Mouse (Mus musculus): ENCODE measurements around the gene Tpst1. TPM values are rescaled to one million over a fixed set of nuclear protein-coding genes. Genes with fewer than 3 reads are reported as not detected.

Tpst1 gene
- polyA plus RNA-seq, 1 experiment from 2014 or later: 58.1 TPM

DNA sequence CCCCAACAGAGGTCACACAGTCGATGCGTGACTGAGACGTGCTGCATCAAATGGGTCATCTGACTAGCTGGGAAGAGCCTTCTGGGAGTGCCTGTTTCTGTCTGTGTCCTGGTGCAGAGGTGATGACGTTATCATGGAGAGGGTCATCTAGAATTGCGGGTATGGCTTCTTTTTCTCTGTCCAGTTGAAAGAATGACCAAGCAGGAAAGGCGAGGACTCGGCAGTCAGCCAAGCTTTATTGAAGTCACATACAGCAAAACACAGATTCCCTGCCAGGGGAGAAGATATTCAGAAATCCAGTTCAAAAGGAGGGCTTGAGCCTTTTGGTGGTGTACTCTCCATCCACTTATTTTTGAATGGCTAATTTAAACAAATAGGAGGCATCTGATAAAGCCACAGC lies 70.0 kb downstream of the Tpst1 start:
- H3K9ac ChIP-seq (ENCODE audit: low read length): no peak overlapping the region
- ATAC-seq (ENCODE audit: low read depth): no peak
- no peaks in the 10 kb centered on the region for H3K9me3 ChIP-seq (ENCODE audit: control insufficient read depth, low read length)
- H3K4me2 ChIP-seq (ENCODE audit: low read depth, low read length): no peak overlapping the region
- H3K4me1 ChIP-seq (replicated peaks; ENCODE audit: control insufficient read depth, insufficient read depth, low read length): peaks cover 14% of the 10 kb centered on the region
- H3K27ac ChIP-seq (ENCODE audit: low read length): no peak overlapping the region
- no peaks in the 10 kb centered on the region for H3K36me3 ChIP-seq (ENCODE audit: control insufficient read depth, insufficient read depth, low read length)
- H3K27me3 ChIP-seq (ENCODE audit: control insufficient read depth, insufficient read depth, low read depth, low read length): no peaks in the 10 kb centered on the region
- WGBS: 83% methylated on average over 7 of the region's 7 CpGs
- no peak overlapping the region for H3K4me3 ChIP-seq (ENCODE audit: low read length)

DNA sequence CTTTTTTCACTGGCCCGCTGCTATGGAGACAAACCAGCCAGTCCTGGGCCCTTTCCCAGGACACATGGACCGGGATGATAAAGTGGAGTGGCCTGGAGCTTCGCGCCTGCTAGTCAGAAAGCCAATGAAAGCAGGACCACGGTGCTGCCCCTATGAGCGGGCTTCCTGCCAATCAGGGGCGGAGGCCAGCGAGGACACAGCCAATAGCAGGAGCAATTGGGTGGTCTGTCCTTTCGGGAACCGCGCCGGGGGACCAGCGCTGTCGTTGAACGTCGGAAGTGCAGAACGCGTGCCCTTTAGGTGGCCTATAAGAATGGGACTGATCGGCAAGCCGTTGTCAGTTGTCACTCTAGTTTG lies 70.8 kb downstream of the Tpst1 start:
- H3K9me3 ChIP-seq (ENCODE audit: control insufficient read depth, low read length): no peaks in the 10 kb centered on the region
- 2% methylated on average over 20 of the region's 20 CpGs for WGBS
- ATAC-seq (ENCODE audit: low read depth): peak; percentile 40

DNA sequence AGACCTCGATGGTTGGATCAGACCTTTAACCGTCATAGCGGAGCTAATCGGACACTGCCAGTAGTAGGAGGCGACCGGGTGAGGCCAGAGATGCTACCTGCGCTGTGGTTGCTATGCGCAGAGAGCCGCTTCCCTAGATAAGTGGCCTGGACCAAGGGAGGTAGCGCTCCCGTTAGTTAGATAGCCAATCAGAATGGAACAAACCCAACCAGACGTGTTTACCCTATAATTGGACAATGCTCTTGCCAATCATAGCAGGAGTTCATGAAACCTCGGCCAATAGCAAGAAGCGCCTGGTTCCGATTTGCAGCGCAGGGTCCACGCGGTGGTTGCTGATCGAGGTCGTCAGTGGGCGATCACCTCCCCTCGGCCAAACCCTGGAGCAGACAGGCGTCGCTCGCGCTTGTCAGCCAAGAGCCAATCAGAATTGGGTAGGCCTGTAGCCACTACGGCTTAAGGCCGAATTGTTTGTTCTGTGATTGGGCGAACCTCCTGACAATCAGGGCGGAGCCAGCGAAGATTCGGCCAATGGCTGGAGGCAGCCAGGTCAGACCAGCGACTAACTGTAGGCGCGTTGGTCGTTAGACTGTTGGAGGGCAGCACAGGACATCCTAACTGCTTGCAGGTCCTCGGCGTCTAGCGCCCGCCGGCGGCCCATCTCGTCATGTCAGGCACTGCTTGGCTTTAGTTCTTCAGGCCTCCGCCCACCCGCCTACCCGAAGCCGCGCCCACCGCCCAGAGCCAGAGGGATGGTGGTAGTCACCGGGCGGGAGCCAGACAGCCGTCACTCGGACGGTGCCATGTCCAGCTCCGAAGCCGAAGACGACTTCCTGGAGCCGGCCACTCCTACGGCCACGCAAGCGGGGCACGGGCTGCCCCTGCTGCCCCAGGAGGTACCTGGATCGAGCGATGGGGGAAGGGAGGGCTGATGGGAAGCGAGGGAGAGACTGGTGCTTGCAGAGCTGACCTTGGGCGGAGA lies 71.5 kb downstream of the Tpst1 start, which contains the start of gene Kctd7:
Gene Kctd7, plus strand, starts transcription at position 528 of the 979 bp plus-strand sequence.
- ATAC-seq (ENCODE audit: low read depth): peak; percentile 96
- Histone ChIP-seq H3K27ac (ENCODE audit: low read length) (peak within 1 kb of the TSS; percentile 79), H3K4me3 (ENCODE audit: low read length) (peak within 1 kb of the TSS; percentile 63), H3K4me2 (ENCODE audit: low read depth, low read length) (peak within 1 kb of the TSS; percentile 98), H3K9ac (ENCODE audit: low read length) (peak within 1 kb of the TSS; percentile 82), H3K9me3 (ENCODE audit: control insufficient read depth, low read length) (no peaks in the 10 kb centered on the region), H3K4me1 (replicated peaks; ENCODE audit: control insufficient read depth, insufficient read depth, low read length) (peaks cover 14% of the 10 kb centered on the region), H3K27me3 (ENCODE audit: control insufficient read depth, insufficient read depth, low read depth, low read length) (no peaks in the 10 kb centered on the region), H3K36me3 (ENCODE audit: control insufficient read depth, insufficient read depth, low read length) (no peaks in the 10 kb centered on the region)
- WGBS: under 1% methylated on average over 66 of the region's 66 CpGs

More for the DNA sequence above, 70.8 kb downstream of the Tpst1 start:
- peak overlapping the region; percentile 63 for H3K4me3 ChIP-seq (ENCODE audit: low read length)
- H3K27me3 ChIP-seq (ENCODE audit: control insufficient read depth, insufficient read depth, low read depth, low read length): no peaks in the 10 kb centered on the region
- H3K36me3 ChIP-seq (ENCODE audit: control insufficient read depth, insufficient read depth, low read length): no peaks in the 10 kb centered on the region
- peak overlapping the region; percentile 79 for H3K27ac ChIP-seq (ENCODE audit: low read length)
- peaks cover 14% of the 10 kb centered on the region for H3K4me1 ChIP-seq (replicated peaks; ENCODE audit: control insufficient read depth, insufficient read depth, low read length)
- peak overlapping the region; percentile 59 for H3K9ac ChIP-seq (ENCODE audit: low read length)
- peak overlapping the region; percentile 98 for H3K4me2 ChIP-seq (ENCODE audit: low read depth, low read length)

DNA sequence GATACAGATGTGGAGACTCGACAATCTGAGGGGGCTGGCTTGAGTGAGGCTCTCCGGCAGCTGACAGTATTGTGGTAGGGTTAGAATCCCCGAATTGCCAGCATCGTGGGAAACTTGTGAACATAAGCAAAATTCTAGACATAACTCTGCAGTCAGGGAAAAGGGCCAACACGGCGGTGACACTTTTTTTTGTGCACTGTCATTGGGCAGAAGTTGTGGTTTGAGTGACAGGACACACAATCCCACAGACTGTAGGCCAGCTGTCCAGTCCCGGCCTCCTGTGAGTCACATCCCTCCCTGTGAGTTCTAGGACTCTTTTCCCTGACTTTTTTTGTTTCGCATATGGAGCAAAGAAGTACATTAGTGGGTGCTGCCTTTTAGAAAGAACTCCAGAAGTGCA lies 72.8 kb downstream of the Tpst1 start:
- Histone ChIP-seq H3K36me3 (ENCODE audit: control insufficient read depth, insufficient read depth, low read length) (no peaks in the 10 kb centered on the region), H3K9me3 (ENCODE audit: control insufficient read depth, low read length) (no peaks in the 10 kb centered on the region), H3K27ac (ENCODE audit: low read length) (no peak overlapping the region), H3K4me2 (ENCODE audit: low read depth, low read length) (peak overlapping the region; percentile 98), H3K4me1 (replicated peaks; ENCODE audit: control insufficient read depth, insufficient read depth, low read length) (peaks cover 17% of the 10 kb centered on the region), H3K9ac (ENCODE audit: low read length) (no peak overlapping the region), H3K27me3 (ENCODE audit: control insufficient read depth, insufficient read depth, low read depth, low read length) (no peaks in the 10 kb centered on the region), H3K4me3 (ENCODE audit: low read length) (peak overlapping the region; percentile 63)
- WGBS: 66% methylated on average over 8 of the region's 8 CpGs
- ATAC-seq (ENCODE audit: low read depth): no peak

DNA sequence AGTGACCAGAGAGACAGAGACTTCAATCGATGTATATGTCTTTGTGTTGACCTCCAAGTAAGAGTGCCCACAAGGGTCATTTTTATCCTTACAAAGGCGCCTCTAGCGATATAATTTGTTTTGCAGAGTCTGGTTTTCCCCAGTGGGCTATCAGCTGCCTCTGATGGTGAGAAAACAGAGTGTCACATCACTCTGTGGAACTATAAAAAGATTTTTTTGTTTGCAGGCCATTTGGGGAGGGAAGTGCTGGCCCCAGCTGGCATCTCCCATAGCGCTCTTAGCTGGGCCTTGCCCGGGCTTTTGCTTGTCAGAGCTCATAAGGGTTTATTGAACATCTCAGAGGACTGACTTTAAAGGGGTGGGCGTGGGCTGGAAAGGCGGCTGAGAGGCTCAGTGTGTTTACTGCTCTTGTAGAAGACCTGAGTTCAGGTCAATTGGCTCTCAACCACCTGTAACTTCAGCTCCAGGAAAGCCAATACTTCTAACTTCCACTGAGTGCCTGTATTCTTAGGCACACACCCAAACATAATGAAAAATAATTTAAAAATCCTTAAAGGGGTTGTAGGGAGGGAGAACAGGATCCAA lies 76.7 kb downstream of the Tpst1 start:
- 51% methylated on average over 7 of the region's 7 CpGs for WGBS
- H3K27ac ChIP-seq (ENCODE audit: low read length): no peak overlapping the region

DNA sequence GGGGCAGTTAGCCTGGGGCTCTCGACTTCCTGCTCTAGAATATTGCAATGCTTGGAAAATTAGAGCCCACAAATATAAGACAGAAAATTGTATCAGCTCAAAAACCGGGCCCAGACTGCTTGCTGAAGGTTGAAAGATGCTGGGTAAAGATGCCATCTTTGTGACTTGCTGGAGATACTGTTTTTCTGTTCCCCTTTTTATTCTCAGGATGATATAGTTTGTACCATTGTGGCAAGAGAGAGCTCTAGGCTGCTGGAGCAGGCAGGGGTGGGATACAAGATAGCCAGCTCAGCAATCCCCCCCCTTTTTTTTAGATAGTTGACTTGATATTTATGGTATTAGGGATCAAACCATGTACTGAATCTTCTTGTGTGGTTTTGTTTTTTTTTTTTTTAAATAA lies 81.2 kb downstream of the Tpst1 start:
- no peak for ATAC-seq (ENCODE audit: low read depth)
- no peaks in the 10 kb centered on the region for H3K9me3 ChIP-seq (ENCODE audit: control insufficient read depth, low read length)
- whole genome bisulfite sequencing: 79% methylated on average over 2 of the region's 2 CpGs
- peaks cover 6% of the 10 kb centered on the region for H3K36me3 ChIP-seq (ENCODE audit: control insufficient read depth, insufficient read depth, low read length)
- no peak overlapping the region for H3K9ac ChIP-seq (ENCODE audit: low read length)
- no peaks in the 10 kb centered on the region for H3K27me3 ChIP-seq (ENCODE audit: control insufficient read depth, insufficient read depth, low read depth, low read length)
- no peak overlapping the region for H3K27ac ChIP-seq (ENCODE audit: low read length)
- peaks cover 3% of the 10 kb centered on the region; the same call in 1 of the 2 replicates for H3K4me1 ChIP-seq (replicated peaks; ENCODE audit: control insufficient read depth, insufficient read depth, low read length)
- no peak overlapping the region for H3K4me3 ChIP-seq (ENCODE audit: low read length)
- H3K4me2 ChIP-seq (ENCODE audit: low read depth, low read length): no peak overlapping the region

More for the DNA sequence above, 76.7 kb downstream of the Tpst1 start:
- Histone ChIP-seq H3K9me3 (ENCODE audit: control insufficient read depth, low read length) (no peaks in the 10 kb centered on the region), H3K4me2 (ENCODE audit: low read depth, low read length) (no peak overlapping the region), H3K4me3 (ENCODE audit: low read length) (no peak overlapping the region), H3K36me3 (ENCODE audit: control insufficient read depth, insufficient read depth, low read length) (peaks cover 6% of the 10 kb centered on the region), H3K9ac (ENCODE audit: low read length) (no peak overlapping the region), H3K27me3 (ENCODE audit: control insufficient read depth, insufficient read depth, low read depth, low read length) (no peaks in the 10 kb centered on the region), H3K4me1 (replicated peaks; ENCODE audit: control insufficient read depth, insufficient read depth, low read length) (peaks cover 12% of the 10 kb centered on the region)
- 0 out of 2 replicates have a peak, but pooled peaks have one; percentile 21 for ATAC-seq (ENCODE audit: low read depth)

DNA sequence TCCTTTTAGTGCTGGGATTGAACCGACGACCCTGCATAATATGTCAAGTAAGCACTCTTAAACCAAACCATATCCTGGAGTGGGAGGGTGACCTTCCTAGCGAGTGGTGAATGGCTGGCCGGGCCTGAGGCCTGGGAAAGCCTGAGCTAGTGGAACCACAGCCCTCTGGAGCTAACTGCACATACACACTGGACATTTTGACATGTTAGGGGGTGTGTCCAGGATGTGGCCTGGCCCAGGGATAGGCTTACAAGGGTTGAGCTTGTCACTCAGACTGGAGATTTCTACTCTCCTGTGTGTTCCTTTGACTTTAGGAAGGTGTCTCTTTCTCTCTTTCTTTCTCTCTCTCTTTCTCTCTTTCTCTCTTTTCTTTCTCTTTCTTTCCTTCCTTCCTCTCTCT lies 85.4 kb downstream of the Tpst1 start:
- Histone ChIP-seq H3K27ac (ENCODE audit: low read length) (no peak overlapping the region), H3K4me3 (ENCODE audit: low read length) (no peak overlapping the region), H3K27me3 (ENCODE audit: control insufficient read depth, insufficient read depth, low read depth, low read length) (no peaks in the 10 kb centered on the region), H3K4me1 (replicated peaks; ENCODE audit: control insufficient read depth, insufficient read depth, low read length) (no peaks in the 10 kb centered on the region), H3K9ac (ENCODE audit: low read length) (no peak overlapping the region), H3K36me3 (ENCODE audit: control insufficient read depth, insufficient read depth, low read length) (no peaks in the 10 kb centered on the region), H3K4me2 (ENCODE audit: low read depth, low read length) (no peak overlapping the region), H3K9me3 (ENCODE audit: control insufficient read depth, low read length) (no peaks in the 10 kb centered on the region)
- 68% methylated on average over 4 of the region's 4 CpGs for WGBS
- ATAC-seq (ENCODE audit: low read depth): no peak

DNA sequence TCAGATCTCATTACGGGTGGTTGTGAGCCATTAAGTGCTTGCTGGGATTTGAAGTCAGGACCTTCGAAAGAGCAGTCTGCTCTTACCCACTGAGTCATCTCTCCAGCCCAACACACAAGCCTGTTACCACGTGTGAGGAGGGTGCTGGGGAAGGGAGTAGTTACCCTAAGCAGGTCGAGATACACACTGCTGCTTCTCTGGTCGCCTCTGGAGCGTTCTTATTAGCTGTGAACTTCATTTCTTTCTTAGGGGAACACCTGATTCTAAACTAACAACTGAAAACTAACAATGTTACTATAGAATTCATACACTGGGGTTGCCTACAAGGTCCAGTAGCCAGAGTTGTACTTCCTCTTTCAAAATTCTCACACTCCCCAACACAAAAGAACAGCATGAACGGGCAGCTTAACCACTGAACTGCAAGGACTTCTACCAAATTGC lies 86.7 kb downstream of the Tpst1 start:
- no peaks in the 10 kb centered on the region for H3K36me3 ChIP-seq (ENCODE audit: control insufficient read depth, insufficient read depth, low read length)
- WGBS: 55% methylated on average over 7 of the region's 7 CpGs

DNA sequence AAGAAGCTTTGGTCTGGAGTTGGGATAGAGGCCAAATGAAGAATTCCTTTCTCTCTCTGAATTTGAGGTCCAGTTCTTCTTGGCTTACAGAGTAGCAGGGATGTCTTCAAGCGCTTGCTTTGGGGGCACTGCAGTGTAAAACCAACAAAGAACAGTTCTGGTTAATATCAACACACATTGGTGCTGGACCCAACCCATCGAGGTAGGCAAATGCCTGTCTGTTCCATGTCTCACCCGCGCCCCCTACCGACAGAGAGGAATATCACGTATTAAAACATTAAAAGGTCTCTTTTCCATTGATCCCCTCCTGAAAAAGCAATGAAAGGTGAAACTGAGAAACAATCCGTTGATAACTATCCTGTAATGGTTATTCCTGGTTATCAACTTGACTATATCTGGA lies 90.5 kb downstream of the Tpst1 start:
- H3K9me3 ChIP-seq (ENCODE audit: control insufficient read depth, low read length): no peaks in the 10 kb centered on the region
- H3K9ac ChIP-seq (ENCODE audit: low read length): no peak overlapping the region
- no peak overlapping the region for H3K4me3 ChIP-seq (ENCODE audit: low read length)
- H3K4me1 ChIP-seq (replicated peaks; ENCODE audit: control insufficient read depth, insufficient read depth, low read length): no peaks in the 10 kb centered on the region
- no peaks in the 10 kb centered on the region for H3K36me3 ChIP-seq (ENCODE audit: control insufficient read depth, insufficient read depth, low read length)
- ATAC-seq (ENCODE audit: low read depth): no peak
- H3K4me2 ChIP-seq (ENCODE audit: low read depth, low read length): no peak overlapping the region
- no peaks in the 10 kb centered on the region for H3K27me3 ChIP-seq (ENCODE audit: control insufficient read depth, insufficient read depth, low read depth, low read length)
- H3K27ac ChIP-seq (ENCODE audit: low read length): no peak overlapping the region
- WGBS: 3% methylated on average over 7 of the region's 7 CpGs

More for the DNA sequence above, 86.7 kb downstream of the Tpst1 start:
- Histone ChIP-seq H3K27ac (ENCODE audit: low read length) (no peak overlapping the region), H3K27me3 (ENCODE audit: control insufficient read depth, insufficient read depth, low read depth, low read length) (no peaks in the 10 kb centered on the region), H3K9ac (ENCODE audit: low read length) (no peak overlapping the region), H3K4me1 (replicated peaks; ENCODE audit: control insufficient read depth, insufficient read depth, low read length) (no peaks in the 10 kb centered on the region), H3K9me3 (ENCODE audit: control insufficient read depth, low read length) (no peaks in the 10 kb centered on the region), H3K4me3 (ENCODE audit: low read length) (no peak overlapping the region), H3K4me2 (ENCODE audit: low read depth, low read length) (no peak overlapping the region)
- no peak for ATAC-seq (ENCODE audit: low read depth)
